Mouse (Mus musculus) lung, postnatal 0 days (tissue): Measurements from ENCODE around the gene Gm28047.

Experiments used
- CTCF ChIP-seq: IDR thresholded peaks from 2 replicates; pipeline ENCODE4 v1.5.1; 2016; ENCODE audit warnings: antibody characterized with exemption, mild to moderate bottlenecking
- EP300 ChIP-seq: IDR thresholded peaks from 2 replicates; pipeline ENCODE4 v1.6.1; 2016; ENCODE audit warnings: antibody characterized with exemption, mild to moderate bottlenecking, control low read depth

- TF ChIP-seq EP300 (no peak), CTCF (no peak)
Measured at GRCm38 (mm10) chr15:102519211-102520141, 105.4 kb downstream of the Gm28047 start.
